Mouse (Mus musculus): ENCODE results near the gene Isx.

DNA sequence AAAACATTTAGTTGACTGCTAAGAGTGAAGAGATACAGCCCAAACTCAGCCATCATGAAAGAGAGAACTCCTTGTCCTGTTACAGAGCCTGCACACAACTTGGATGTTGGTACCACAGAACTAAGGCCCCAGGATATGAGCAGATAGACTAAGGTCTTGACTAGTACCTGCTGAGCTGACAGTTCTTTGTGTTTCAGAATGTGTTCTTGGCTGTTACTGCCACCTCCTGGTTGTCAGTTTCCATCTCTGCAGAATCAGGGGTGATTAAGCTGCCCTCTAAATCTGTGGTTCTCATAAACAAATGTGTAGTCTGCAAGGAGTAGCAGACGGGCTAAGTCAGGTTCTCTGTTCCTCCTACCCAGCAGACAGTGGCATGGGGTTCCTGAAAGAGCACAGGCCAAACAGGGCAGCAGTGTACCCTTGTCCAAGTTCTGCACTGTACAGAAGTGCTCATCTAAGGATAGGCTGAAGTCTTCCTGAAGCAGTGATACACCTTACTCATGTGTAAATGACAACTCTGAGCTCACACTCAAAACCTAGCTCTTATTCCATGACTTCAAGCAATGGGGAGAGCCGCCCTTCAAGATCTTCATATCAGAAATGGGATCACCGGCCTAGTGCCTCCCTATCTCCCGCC, 49.0 kb downstream of the Isx start:
- TF ChIP-seq CTCF (IDR thresholded peaks at IDR 0.05; ENCODE audit: insufficient read depth, low read length) (no peak), POLR2A (IDR thresholded peaks at IDR 0.05; ENCODE audit: borderline replicate concordance, extremely low read depth, low read depth, low read length) (no peak)
